Mouse (Mus musculus) lung, postnatal 10 days (tissue): ENCODE results near the gene Eif3g.
A peak's percentile ranks its signal among the peaks of the same experiment; 100 is the strongest.

ENCODE experiments used
- DNase-seq: peaks from one replicate; pipeline ENCODE4 v3.0.0; 2021

Eif3g gene

GRCm38 (mm10) chr9:20887704-20888385 lies 10.6 kb downstream of the Eif3g start, which contains the start of gene Ppan:
Gene Ppan, plus strand, starts transcription at chr9:20888175.
- DNase-seq: peak; percentile 96

GRCm38 (mm10) chr9:20887191-20887590 lies 11.2 kb downstream of the Eif3g start:
- DNase-seq: no peak

GRCm38 (mm10) chr9:20886563-20886962 lies 11.9 kb downstream of the Eif3g start:
- no peak for DNase-seq

- DNase-seq: no peak
These were observed 19.2 kb downstream of the Eif3g start, which contains the start of gene Angptl6 for GRCm38 (mm10) chr9:20879097-20879792. Gene Angptl6, minus strand, starts transcription at chr9:20879727.

GRCm38 (mm10) chr9:20878710-20879065 lies 19.7 kb downstream of the Eif3g start:
- DNase-seq: peak; percentile 54

GRCm38 (mm10) chr9:20878041-20878709 lies 20.2 kb downstream of the Eif3g start:
- peak; percentile 100 for DNase-seq

GRCm38 (mm10) chr9:20877118-20878040 lies 21.0 kb downstream of the Eif3g start:
- no peak for DNase-seq

GRCm38 (mm10) chr9:20876318-20877117 lies 21.9 kb downstream of the Eif3g start:
- DNase-seq: no peak

GRCm38 (mm10) chr9:20875021-20875790 lies 23.2 kb downstream of the Eif3g start:
- DNase-seq: peak; percentile 39

GRCm38 (mm10) chr9:20873521-20873920 lies 24.9 kb downstream of the Eif3g start:
- DNase-seq: no peak

GRCm38 (mm10) chr9:20872991-20873390 lies 25.4 kb downstream of the Eif3g start:
- DNase-seq: no peak

GRCm38 (mm10) chr9:20870211-20871173 lies 27.9 kb downstream of the Eif3g start:
- no peak for DNase-seq

GRCm38 (mm10) chr9:20869246-20869645 lies 29.2 kb downstream of the Eif3g start:
- DNase-seq: peak; percentile 56

GRCm38 (mm10) chr9:20868448-20869001 lies 29.9 kb downstream of the Eif3g start, which contains the start of gene A230050P20Rik:
Gene A230050P20Rik, plus strand, starts transcription at chr9:20868642.
- peak; percentile 78 for DNase-seq

- DNase-seq: no peak
These were observed 31.5 kb downstream of the Eif3g start for GRCm38 (mm10) chr9:20866879-20867278.

GRCm38 (mm10) chr9:20862225-20862624 lies 36.2 kb downstream of the Eif3g start:
- no peak for DNase-seq

- DNase-seq: peak; percentile 41
These were observed 36.6 kb downstream of the Eif3g start for GRCm38 (mm10) chr9:20861821-20862220.

- DNase-seq: no peak
These were observed 38.5 kb downstream of the Eif3g start for GRCm38 (mm10) chr9:20859926-20860325.

- peak; percentile 58 for DNase-seq
These were observed 41.3 kb downstream of the Eif3g start for GRCm38 (mm10) chr9:20857131-20857530.
